Mouse (Mus musculus): ENCODE measurements at regions not wholly inside any gene's neighbourhood (a gene's known extent, or its start where the extent isn't known, plus 50 kb on each side); places are given as distances from the start of the nearest gene placed in this dataset.

DNA sequence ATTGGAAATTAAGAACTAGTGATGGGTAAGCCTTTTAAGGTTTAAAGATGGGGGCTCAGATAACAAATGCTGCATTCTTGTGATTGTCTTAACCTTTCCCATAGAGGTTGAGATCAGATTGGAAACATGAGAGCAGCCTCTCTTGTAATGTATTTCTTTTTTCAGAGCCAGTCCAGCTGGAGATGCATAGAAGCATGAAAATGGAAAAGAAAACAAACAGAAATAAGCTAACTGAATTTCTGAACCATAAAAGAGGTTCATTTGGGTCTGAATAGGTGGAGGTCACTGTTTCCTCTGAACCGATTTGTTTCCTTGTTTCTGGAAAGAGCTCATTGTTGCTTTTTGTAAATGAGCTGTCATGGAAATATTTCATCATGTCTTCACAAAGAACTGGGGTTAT is 363.9 kb downstream of the Slc6a15 start:
- no peak for TF ChIP-seq CTCF (IDR thresholded peaks at IDR 0.05; ENCODE audit: low read depth)
- TF ChIP-seq EP300 (optimal IDR thresholded peaks at IDR 0.05), result no peak
